Mouse (Mus musculus) intestine, postnatal 0 days (tissue): ENCODE results near the gene Pcf11. TPM values are rescaled to one million over a fixed set of nuclear protein-coding genes. Genes with fewer than 3 reads are reported as not detected.

Source experiments
- ATAC-seq: fragments of 200-750 bp; cut with Nextera tagmentation; 2 replicates; pipeline ENCODE4 v1.8.0; 2017; ENCODE audit warnings: mild to moderate bottlenecking, moderate TSS enrichment, moderate library complexity
- H3K27ac ChIP-seq: fragments of 300-500 bp; sonication (generic); 2 replicates; pipeline ENCODE4 v1.5.1; 2014; ENCODE audit warnings: mild to moderate bottlenecking, low read depth, low read length, moderate library complexity
- H3K27me3 ChIP-seq: fragments of 300-500 bp; sonication (generic); replicated peaks from 2 replicates; pipeline ENCODE4 v1.6.1; 2014; ENCODE audit warnings: low read length, mixed read lengths; ENCODE audit not compliant: control insufficient read depth, insufficient read depth
- H3K36me3 ChIP-seq: fragments of 300-500 bp; sonication (generic); 2 replicates; pipeline ENCODE4 v1.6.1; 2014; ENCODE audit warnings: mild to moderate bottlenecking, moderate library complexity; ENCODE audit not compliant: control insufficient read depth, insufficient read depth
- H3K4me1 ChIP-seq: fragments of 300-500 bp; sonication (generic); replicated peaks from 2 replicates; pipeline ENCODE4 v1.6.1; 2014; ENCODE audit warnings: antibody characterized with exemption, low read length, mixed read lengths; ENCODE audit not compliant: control insufficient read depth, insufficient read depth
- H3K4me2 ChIP-seq: fragments of 300-500 bp; sonication (generic); replicated peaks from 2 replicates; pipeline ENCODE4 v1.6.1; 2014; ENCODE audit warnings: low read depth, mild to moderate bottlenecking, moderate library complexity
- H3K4me3 ChIP-seq: fragments of 300-500 bp; sonication (generic); 2 replicates; pipeline ENCODE4 v1.5.1; 2014; ENCODE audit warnings: low read depth, low read length
- H3K9ac ChIP-seq: fragments of 300-500 bp; sonication (generic); 2 replicates; pipeline ENCODE4 v1.6.1; 2014; ENCODE audit warnings: mild to moderate bottlenecking, low read depth, low read length
- H3K9me3 ChIP-seq: fragments of 300-500 bp; sonication (generic); 2 replicates; pipeline ENCODE4 v1.6.1; 2016; ENCODE audit warnings: mixed run types; ENCODE audit not compliant: control insufficient read depth
- CTCF ChIP-seq: sonication (generic); IDR thresholded peaks from 2 replicates; pipeline ENCODE4 v1.5.1; 2016; ENCODE audit warnings: low read depth, mild to moderate bottlenecking, control low read depth, antibody characterized with exemption, moderate library complexity
- WGBS: fragments of 180-500 bp; shearing (Covaris S2); extraction: QIAGEN DNeasy Blood & Tissue Kit; methylation state at CpG from one replicate; pipeline ENCODE4 v1.1.7; 2014; 5-methylcytosine and 5-hydroxymethylcytosine counted together
- polyA plus RNA-seq: library from polyadenylated mRNA; unstranded; fragments of >200 nt; fragmentation: Nextera tagmentation; extraction: Ambion mirVana; gene quantifications from 2 replicates; pipeline ENCODE4 v1.2.1, GENCODE M21; 2015

Pcf11 gene
- polyA plus RNA-seq, 1 experiment from 2014 or later: 11.7 TPM

- Histone ChIP-seq H3K4me2 (no peak overlapping the region), H3K9me3 (no peaks in the 10 kb centered on the region), H3K4me1 (no peaks in the 10 kb centered on the region), H3K36me3 (no peaks in the 10 kb centered on the region), H3K27ac (no peak overlapping the region), H3K27me3 (no peaks in the 10 kb centered on the region), H3K9ac (no peak overlapping the region), H3K4me3 (no peak overlapping the region)
- peak; percentile 67 for TF ChIP-seq CTCF
- ATAC-seq: no peak
- WGBS: 46% methylated on average over 2 of the region's 2 CpGs
Observed at GRCm38 (mm10) chr7:92630167-92630566, 39.6 kb downstream of the Pcf11 start.

GRCm38 (mm10) chr7:92624488-92624887 lies 45.2 kb downstream of the Pcf11 start:
- Histone ChIP-seq H3K4me2 (no peak overlapping the region), H3K27me3 (no peaks in the 10 kb centered on the region), H3K27ac (no peak overlapping the region), H3K9me3 (no peaks in the 10 kb centered on the region), H3K9ac (no peak overlapping the region), H3K4me3 (no peak overlapping the region), H3K4me1 (no peaks in the 10 kb centered on the region), H3K36me3 (no peaks in the 10 kb centered on the region)
- WGBS: 51% methylated on average over 2 of the region's 2 CpGs
- peak; percentile 52 for TF ChIP-seq CTCF
- no peak for ATAC-seq

GRCm38 (mm10) chr7:92610830-92611229 lies 58.9 kb downstream of the Pcf11 start:
- no peaks in the 10 kb centered on the region for H3K27me3 ChIP-seq
- no peak for TF ChIP-seq CTCF
- H3K4me1 ChIP-seq: no peaks in the 10 kb centered on the region
- no peak overlapping the region for H3K4me2 ChIP-seq
- no peak overlapping the region for H3K4me3 ChIP-seq
- no peak for ATAC-seq
- no peak overlapping the region for H3K9ac ChIP-seq
- H3K9me3 ChIP-seq: no peaks in the 10 kb centered on the region
- no peak overlapping the region for H3K27ac ChIP-seq
- 66% methylated on average over 7 of the region's 7 CpGs for WGBS
- H3K36me3 ChIP-seq: no peaks in the 10 kb centered on the region

GRCm38 (mm10) chr7:92604961-92605360 lies 64.8 kb downstream of the Pcf11 start:
- no peak for TF ChIP-seq CTCF
- H3K9me3 ChIP-seq: no peaks in the 10 kb centered on the region
- H3K4me3 ChIP-seq: no peak overlapping the region
- H3K4me2 ChIP-seq: no peak overlapping the region
- ATAC-seq: no peak
- H3K4me1 ChIP-seq: no peaks in the 10 kb centered on the region
- no peaks in the 10 kb centered on the region for H3K27me3 ChIP-seq
- H3K36me3 ChIP-seq: no peaks in the 10 kb centered on the region
- H3K27ac ChIP-seq: no peak overlapping the region
- no peak overlapping the region for H3K9ac ChIP-seq
- 91% methylated on average over 7 of the region's 7 CpGs for WGBS

Other genes with a start within 250 kb of the Pcf11 start
- 37.7 and 38.5 TPM in 2 replicates for gene Ccdc90b, start 108.8 kb downstream of the Pcf11 start, polyA plus RNA-seq
- gene Ankrd42, start 32.8 kb downstream of the Pcf11 start, polyA plus RNA-seq: 0.75 and 0.93 TPM in 2 replicates
- gene Rab30, start 71.7 kb upstream of the Pcf11 start, polyA plus RNA-seq: 328 and 422 TPM in 2 replicates
- 2.6 and 2.8 TPM in 2 replicates for gene Ddias, start 204.3 kb upstream of the Pcf11 start, polyA plus RNA-seq
- gene Prcp, start 204.5 kb upstream of the Pcf11 start, polyA plus RNA-seq: 25.4 and 26.9 TPM in 2 replicates